Mouse (Mus musculus) cerebellum, adult 2 months (tissue): Measurements from ENCODE around the gene Runx1.

Source experiments
- CTCF ChIP-seq: fragments of 200-500 bp; IDR thresholded peaks from 2 replicates; pipeline ENCODE4 v1.5.1; 2011; ENCODE audit warnings: low read depth, mild to moderate bottlenecking, control low read depth, low read length, moderate library complexity, borderline replicate concordance; ENCODE audit not compliant: insufficient read depth
- POLR2A ChIP-seq: fragments of 200-500 bp; IDR thresholded peaks from 2 replicates; pipeline ENCODE4 v1.6.1; 2011; ENCODE audit warnings: low read length, control low read depth, borderline replicate concordance; ENCODE audit not compliant: insufficient read depth

- no peak for TF ChIP-seq CTCF
- no peak for TF ChIP-seq POLR2A
These were observed 58.1 kb downstream of the Runx1 start for GRCm38 (mm10) chr16:92767862-92768261.
